19 mouse cellular contexts compared by ENCODE assay signal in genomic region chr10:30751586-30751985, GRCm38 (mm10). TPM values are rescaled to one million over a fixed set of nuclear protein-coding genes. Genes with fewer than 3 reads are reported as not detected.
DNase-seq lines count a peak whose midpoint lies in the region; ATAC-seq and TF ChIP-seq lines count a peak whose summit lies in the region.
"Had no signal": no experiment of that assay in that cellular context is flagged by ENCODE, and none has a peak within 500 bp of the region (broad histone marks: within the 10 kb centered on the region; RNA-seq: fewer than 3 reads in every experiment).

No protein-coding gene starts in this region.

- H3K4me3 ChIP-seq in hindbrain, embryonic 16.5 days (ENCODE audit: low read length) = no peak overlapping the region
- H3K4me3 ChIP-seq in hindbrain, embryonic 12.5 days = no peak overlapping the region
- no peak overlapping the region for H3K4me3 ChIP-seq in bone marrow macrophage, adult 2 months (ENCODE audit: insufficient read depth, low read length)
- no peak overlapping the region for H3K4me3 ChIP-seq in liver, embryonic 16.5 days (ENCODE audit: low read depth, low read length)
- H3K4me3 ChIP-seq: embryonic facial prominence, embryonic 10.5 days; heart, adult 2 months; heart, embryonic 15.5 days; hindbrain, embryonic 10.5 days; limb, embryonic 13.5 days; midbrain, embryonic 13.5 days; myocyte had no signal

- H3K9ac ChIP-seq in hindbrain, embryonic 16.5 days (ENCODE audit: low read depth, low read length) = no peak overlapping the region
- no peak overlapping the region for H3K9ac ChIP-seq in hindbrain, embryonic 12.5 days
- no peak overlapping the region for H3K9ac ChIP-seq in liver, embryonic 16.5 days (ENCODE audit: low read depth, low read length)
- H3K9ac ChIP-seq: heart, embryonic 15.5 days; limb, embryonic 13.5 days; midbrain, embryonic 13.5 days had no signal

- no peaks in the 10 kb centered on the region for H3K4me1 ChIP-seq in hindbrain, embryonic 16.5 days (ENCODE audit: control insufficient read depth, insufficient read depth, low read depth, low read length)
- no peaks in the 10 kb centered on the region for H3K4me1 ChIP-seq in hindbrain, embryonic 12.5 days
- peaks cover 37% of the 10 kb centered on the region for H3K4me1 ChIP-seq in bone marrow macrophage, adult 2 months (ENCODE audit: control insufficient read depth, insufficient read depth, low read length)
- peaks cover 69% of the 10 kb centered on the region for H3K4me1 ChIP-seq in liver, embryonic 16.5 days (ENCODE audit: control insufficient read depth, low read depth, low read length)
- H3K4me1 ChIP-seq: embryonic facial prominence, embryonic 10.5 days; hindbrain, embryonic 10.5 days; midbrain, embryonic 13.5 days had no signal

- no peak overlapping the region for H3K27ac ChIP-seq in hindbrain, embryonic 16.5 days (ENCODE audit: low read depth, low read length)
- no peak overlapping the region for H3K27ac ChIP-seq in hindbrain, embryonic 12.5 days
- peak overlapping the region; percentile 0; the same call in 1 of the 2 replicates for H3K27ac ChIP-seq in bone marrow macrophage, adult 2 months (ENCODE audit: insufficient read depth, low read depth, low read length)
- peak overlapping the region; percentile 93 for H3K27ac ChIP-seq in liver, embryonic 16.5 days (ENCODE audit: low read length)
- H3K27ac ChIP-seq: embryonic facial prominence, embryonic 10.5 days; heart, adult 2 months; heart, embryonic 15.5 days; hindbrain, embryonic 10.5 days; limb, embryonic 13.5 days; midbrain, embryonic 13.5 days; stomach, postnatal 0 days had no signal

- H3K27me3 ChIP-seq in hindbrain, embryonic 16.5 days (replicated peaks; ENCODE audit: control insufficient read depth, insufficient read depth, low read length) = no peaks in the 10 kb centered on the region
- H3K27me3 ChIP-seq in hindbrain, embryonic 12.5 days = no peaks in the 10 kb centered on the region
- H3K27me3 ChIP-seq in liver, embryonic 16.5 days (ENCODE audit: control insufficient read depth, insufficient read depth, low read depth, low read length) = no peaks in the 10 kb centered on the region
- H3K27me3 ChIP-seq: heart, embryonic 15.5 days; limb, embryonic 13.5 days; midbrain, embryonic 13.5 days had no signal

- TF ChIP-seq POLR2A in bone marrow macrophage, adult 2 months (IDR thresholded peaks at IDR 0.05; ENCODE audit: borderline replicate concordance, low read depth, low read length) = no peak

- 0 out of 2 replicates have a peak, but pooled peaks cover 2% of the 10 kb centered on the region for H3K36me3 ChIP-seq in hindbrain, embryonic 16.5 days (ENCODE audit: control insufficient read depth, insufficient read depth, low read length)
- no peaks in the 10 kb centered on the region for H3K36me3 ChIP-seq in hindbrain, embryonic 12.5 days
- peaks cover 4% of the 10 kb centered on the region; the same call in 1 of the 2 replicates for H3K36me3 ChIP-seq in liver, embryonic 16.5 days (ENCODE audit: control insufficient read depth, insufficient read depth)
- H3K36me3 ChIP-seq: embryonic facial prominence, embryonic 10.5 days; heart, embryonic 15.5 days; hindbrain, embryonic 10.5 days; limb, embryonic 13.5 days; midbrain, embryonic 13.5 days had no signal

- no peak overlapping the region for H3K4me2 ChIP-seq in hindbrain, embryonic 16.5 days (ENCODE audit: low read length)
- no peak overlapping the region for H3K4me2 ChIP-seq in hindbrain, embryonic 12.5 days (replicated peaks)
- no peak overlapping the region for H3K4me2 ChIP-seq in liver, embryonic 16.5 days (ENCODE audit: low read depth, low read length)
- H3K4me2 ChIP-seq: heart, embryonic 15.5 days; limb, embryonic 13.5 days; midbrain, embryonic 13.5 days had no signal

- 92% methylated on average over 4 of the region's 4 CpGs for WGBS in hindbrain, embryonic 16.5 days
- 91% methylated on average over 4 of the region's 4 CpGs for WGBS in hindbrain, embryonic 12.5 days
- WGBS in liver, embryonic 16.5 days (ENCODE audit: insufficient replicate concordance) = 77% methylated on average over 4 of the region's 4 CpGs

- TF ChIP-seq CTCF in bone marrow macrophage, adult 2 months (IDR thresholded peaks at IDR 0.05; ENCODE audit: low read depth, low read length) = no peak

- no peak for DNase-seq in kidney, adult 8-10 months
- no peak for DNase-seq in adipocyte (ENCODE audit: low spot score)
- DNase-seq: adrenal gland, postnatal 36 days; cerebellum, adult 2 months; heart, adult 2 months; retina, postnatal 1 day had no signal

- peak; percentile 45 for ATAC-seq in hindbrain, embryonic 16.5 days
- ATAC-seq in hindbrain, embryonic 12.5 days (ENCODE audit: low FRiP score) = no peak
- no peak for ATAC-seq in liver, embryonic 16.5 days (ENCODE audit: low read depth)
- ATAC-seq in neutrophil, adult 5-6 weeks (ENCODE audit: extremely low read depth, insufficient number of reproducible peaks, low FRiP score, poor library complexity, severe bottlenecking) = peak; percentile 58; the same call in 1 of the 2 replicates
- ATAC-seq: intestine, embryonic 16.5 days; midbrain, embryonic 13.5 days had no signal

- no peaks in the 10 kb centered on the region for H3K9me3 ChIP-seq in hindbrain, embryonic 16.5 days (ENCODE audit: control insufficient read depth, low read length)
- H3K9me3 ChIP-seq in hindbrain, embryonic 12.5 days (replicated peaks) = no peaks in the 10 kb centered on the region
- H3K9me3 ChIP-seq in liver, embryonic 16.5 days (replicated peaks; ENCODE audit: control insufficient read depth, low read length) = no peaks in the 10 kb centered on the region
- H3K9me3 ChIP-seq: embryonic facial prominence, embryonic 10.5 days; heart, embryonic 15.5 days; hindbrain, embryonic 10.5 days; limb, embryonic 13.5 days; midbrain, embryonic 13.5 days had no signal

RNA-seq across cellular contexts. Expression of gene Ncoa7, which starts 51.5 kb away (rescaled TPM):
- polyA plus RNA-seq in hindbrain, embryonic 16.5 days (2015; fragmentation: Nextera tagmentation; extraction: Ambion mirVana) = 25.6 and 26.1 TPM in 2 replicates
- polyA plus RNA-seq in hindbrain, embryonic 12.5 days (2016; fragmentation: Nextera tagmentation; extraction: Ambion mirVana) = 8.6 and 11.3 TPM in 2 replicates
- polyA plus RNA-seq in bone marrow macrophage, adult 2 months (2012; ENCODE audit: insufficient read depth, insufficient read length, missing spikeins) = 24.9 and 30.0 TPM in 2 replicates
- 12.4 and 12.9 TPM in 2 replicates for polyA plus RNA-seq in liver, embryonic 16.5 days (2015; fragmentation: Nextera tagmentation; extraction: Ambion mirVana)
- total RNA-seq in neutrophil, adult 5-6 weeks (2017) = 9.6 and 13.3 TPM in 2 replicates

Comparison
In these comparisons a context has a peak if more than half of its experiments do, and no peak if none do; other contexts are left out.
1. ATAC-seq: peak in hindbrain, embryonic 16.5 days (single experiment) and neutrophil, adult 5-6 weeks (single experiment); none in hindbrain, embryonic 12.5 days (single experiment) and liver, embryonic 16.5 days (single experiment).
2. H3K27ac ChIP-seq: peak in bone marrow macrophage, adult 2 months (single experiment) and liver, embryonic 16.5 days (single experiment); none in hindbrain, embryonic 16.5 days (single experiment) and hindbrain, embryonic 12.5 days (single experiment).